Mouse (Mus musculus): ENCODE measurements at regions not wholly inside any gene's neighbourhood (a gene's known extent, or its start where the extent isn't known, plus 50 kb on each side); places are given as distances from the start of the nearest gene placed in this dataset.
"Not testable (repeated sequence)": the region's sequence is repeated elsewhere in the genome, so short reads cannot be mapped to it uniquely, and the experiment has no call there.

- no peak for DNase-seq
These were observed 299.6 kb downstream of the Chl1 start for GRCm38 (mm10) chr6:103809986-103810341.

- DNase-seq = peak in 1 of 2 experiments; percentile 11
These were observed 300.1 kb downstream of the Chl1 start for GRCm38 (mm10) chr6:103810342-103811001.

- not testable (repeated sequence) for DNase-seq
These were observed 306.0 kb downstream of the Chl1 start for GRCm38 (mm10) chr6:103816396-103816795.

GRCm38 (mm10) chr6:103826042-103826441 is 315.7 kb downstream of the Chl1 start:
- no peak for DNase-seq

- no peak for DNase-seq
These were observed 317.2 kb downstream of the Chl1 start for GRCm38 (mm10) chr6:103827623-103828022.

DNA sequence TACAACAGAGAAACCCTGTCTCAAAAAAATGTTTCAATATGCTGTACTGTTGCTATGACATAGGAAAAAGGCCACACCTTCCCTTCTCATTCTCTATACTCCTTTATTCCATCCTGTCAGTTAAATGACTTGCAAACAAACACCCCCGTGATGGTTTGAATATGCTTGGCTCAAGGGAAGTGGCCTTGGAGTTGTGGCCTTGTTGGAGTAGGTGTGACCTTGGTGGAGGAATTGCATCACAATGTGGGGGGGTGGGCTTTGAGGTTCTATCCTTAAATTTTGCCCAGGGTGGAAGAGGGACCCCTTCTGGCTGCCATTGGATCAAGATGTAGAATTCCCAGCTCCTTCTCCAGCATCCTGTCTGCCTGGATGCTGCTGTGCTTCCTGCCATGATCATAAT is 318.5 kb downstream of the Chl1 start:
- DNase-seq = no peak

GRCm38 (mm10) chr6:103832301-103832700 is 321.9 kb downstream of the Chl1 start:
- no peak for DNase-seq

DNA sequence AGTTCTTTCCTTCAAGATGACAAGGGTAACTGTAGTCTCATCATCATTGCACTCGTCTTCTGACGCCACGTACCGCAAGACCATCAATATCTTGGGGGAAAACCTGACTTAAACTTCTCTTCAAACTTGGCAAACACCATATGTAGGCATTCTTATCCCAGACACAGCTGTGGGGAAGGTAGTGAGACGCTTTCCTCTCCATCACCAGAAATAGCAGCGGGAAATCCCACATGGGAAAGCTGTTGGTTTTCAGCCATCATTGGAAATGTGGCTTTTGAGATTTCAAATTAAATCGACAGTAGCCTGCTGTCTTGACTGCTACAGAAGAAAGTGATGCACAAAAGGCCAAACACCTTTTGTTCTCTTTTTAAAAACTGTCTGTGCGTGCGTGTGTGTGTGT is 322.4 kb downstream of the Chl1 start:
- no peak for DNase-seq

DNA sequence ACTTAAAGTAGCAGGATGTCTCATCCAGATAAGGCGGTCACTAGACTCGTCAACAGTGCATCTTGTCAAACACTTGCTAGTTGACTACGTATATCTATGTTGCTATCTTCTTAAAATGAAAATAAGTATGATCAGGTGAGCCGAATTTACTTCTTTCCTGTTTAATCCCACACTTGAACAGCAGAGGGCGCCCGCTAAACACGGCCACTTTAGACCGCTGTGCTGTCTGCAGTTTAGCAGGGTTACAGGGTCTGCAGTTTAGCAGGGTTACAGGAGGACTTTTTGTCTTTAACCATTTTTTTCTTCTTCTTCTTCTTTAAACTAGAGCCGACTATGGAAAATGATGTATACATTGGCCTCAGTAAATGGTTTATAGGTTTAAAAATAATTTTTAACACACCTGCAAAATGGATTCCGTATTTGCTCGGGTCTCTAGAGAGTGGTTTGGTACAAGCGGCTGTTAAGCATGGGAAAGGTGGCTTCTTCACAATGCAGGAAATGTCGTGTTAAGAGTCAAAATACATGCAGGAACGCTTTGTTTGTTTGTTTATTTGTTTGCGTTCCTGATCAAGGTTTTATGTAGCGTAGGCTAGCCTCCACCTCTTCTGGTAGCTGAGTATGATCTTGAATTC is 323.2 kb downstream of the Chl1 start:
- DNase-seq = peak; percentile 53 to 71

DNA sequence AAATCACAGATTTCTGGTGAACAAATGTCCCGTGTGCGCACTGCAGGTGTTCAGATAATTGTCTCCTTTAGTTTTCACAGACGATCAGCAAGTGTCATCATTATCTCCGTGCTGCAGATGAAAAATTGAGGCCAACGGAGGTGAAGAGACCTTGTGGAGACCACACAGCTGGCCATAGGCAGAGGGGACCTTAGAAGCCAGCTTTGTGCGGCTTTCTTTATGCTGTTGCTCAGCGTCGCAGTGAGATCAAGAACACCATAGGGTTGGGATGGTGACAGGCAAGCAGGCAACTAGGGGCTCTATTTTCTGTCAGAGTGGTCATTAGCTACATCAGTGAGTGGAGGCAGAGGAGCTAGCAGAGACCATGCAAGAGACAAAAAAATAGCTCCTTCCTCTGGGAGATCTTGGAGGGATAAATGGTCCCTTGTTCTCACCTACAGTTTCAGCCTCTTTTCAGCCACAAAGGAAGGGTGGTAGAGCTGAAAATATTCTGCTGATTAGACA is 324.4 kb downstream of the Chl1 start:
- DNase-seq = no peak

DNA sequence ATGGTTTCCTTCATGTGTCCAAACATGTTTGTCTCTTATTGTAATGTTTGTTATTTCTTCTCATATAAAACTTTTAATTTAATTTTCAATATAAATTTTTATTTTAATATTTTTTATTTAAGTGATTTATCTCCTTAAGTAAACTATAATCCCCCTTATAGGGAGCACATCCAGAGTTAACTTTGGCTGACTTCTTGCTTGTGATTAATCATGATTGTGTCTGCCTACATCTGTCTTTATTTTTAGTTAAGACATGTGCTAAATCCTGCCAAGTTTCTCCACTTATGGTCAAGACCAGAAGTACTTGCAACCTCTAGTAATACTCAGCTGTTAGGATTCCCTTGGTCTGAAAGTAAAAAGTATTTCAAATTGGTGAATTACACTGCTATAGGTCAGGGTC is 349.4 kb downstream of the Chl1 start:
- no peak for DNase-seq

DNA sequence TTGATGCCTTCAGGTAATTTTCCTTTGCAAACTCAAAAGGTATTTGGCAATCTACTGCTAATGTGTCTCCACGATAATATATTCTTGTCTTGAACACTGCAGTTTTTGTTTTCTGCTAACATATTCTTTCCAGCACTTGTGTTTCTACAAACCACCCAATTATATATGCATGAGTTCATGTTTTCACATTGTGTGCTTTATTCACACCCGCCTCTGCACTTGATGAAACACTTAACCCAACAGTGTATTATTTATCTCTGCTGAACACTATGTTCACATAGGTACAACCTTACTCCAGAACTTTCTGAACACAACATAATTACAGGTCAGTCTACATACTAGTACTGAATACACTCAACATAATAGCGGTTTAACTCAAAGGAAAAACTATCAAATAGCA is 383.1 kb downstream of the Chl1 start:
- no peak for DNase-seq

- DNase-seq = no peak
These were observed 414.1 kb downstream of the Chl1 start for GRCm38 (mm10) chr6:103924504-103924903.

DNA sequence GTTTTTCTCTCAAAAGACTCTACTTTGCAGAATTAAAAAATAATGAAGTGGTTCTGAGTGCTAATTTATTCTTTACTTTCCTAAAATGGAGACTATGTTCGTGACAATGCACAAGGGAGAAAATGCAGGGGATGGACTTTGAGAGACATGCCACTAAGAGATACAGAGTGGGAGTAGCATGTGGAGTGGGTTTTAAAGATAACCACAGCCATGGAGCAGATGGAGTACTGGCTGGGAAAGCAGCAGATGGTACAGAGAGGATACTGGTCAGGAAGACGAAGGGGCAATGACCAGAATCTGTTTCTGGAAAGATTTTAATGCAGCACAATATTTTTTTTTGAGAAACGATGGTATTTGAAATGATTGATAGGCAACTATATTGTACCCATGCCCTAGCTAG is 416.7 kb downstream of the Chl1 start:
- DNase-seq = no peak

- no peak for DNase-seq
These were observed 430.0 kb downstream of the Chl1 start for GRCm38 (mm10) chr6:103940345-103940744.

DNA sequence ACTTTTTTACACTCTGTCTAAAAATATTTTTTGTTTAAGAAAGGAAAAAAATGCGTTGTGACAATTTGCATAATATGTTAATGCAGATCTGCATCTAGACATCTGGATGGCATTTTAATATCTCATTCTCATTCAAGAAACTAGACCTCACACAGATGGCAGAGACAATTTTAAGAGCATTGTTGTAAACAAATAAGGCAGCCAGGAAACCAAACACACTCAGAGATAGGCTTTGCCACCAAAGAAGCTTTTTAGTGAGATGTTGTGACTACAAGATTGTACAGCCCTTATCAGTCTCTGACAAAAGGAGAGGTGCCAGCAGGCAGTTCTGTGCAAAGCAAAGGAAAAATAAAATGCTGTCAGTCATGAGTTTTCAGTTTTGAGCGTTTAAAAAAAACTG is 434.0 kb downstream of the Chl1 start:
- no peak for DNase-seq

- DNase-seq = no peak
These were observed 437.1 kb downstream of the Chl1 start for GRCm38 (mm10) chr6:103947474-103947873.

DNA sequence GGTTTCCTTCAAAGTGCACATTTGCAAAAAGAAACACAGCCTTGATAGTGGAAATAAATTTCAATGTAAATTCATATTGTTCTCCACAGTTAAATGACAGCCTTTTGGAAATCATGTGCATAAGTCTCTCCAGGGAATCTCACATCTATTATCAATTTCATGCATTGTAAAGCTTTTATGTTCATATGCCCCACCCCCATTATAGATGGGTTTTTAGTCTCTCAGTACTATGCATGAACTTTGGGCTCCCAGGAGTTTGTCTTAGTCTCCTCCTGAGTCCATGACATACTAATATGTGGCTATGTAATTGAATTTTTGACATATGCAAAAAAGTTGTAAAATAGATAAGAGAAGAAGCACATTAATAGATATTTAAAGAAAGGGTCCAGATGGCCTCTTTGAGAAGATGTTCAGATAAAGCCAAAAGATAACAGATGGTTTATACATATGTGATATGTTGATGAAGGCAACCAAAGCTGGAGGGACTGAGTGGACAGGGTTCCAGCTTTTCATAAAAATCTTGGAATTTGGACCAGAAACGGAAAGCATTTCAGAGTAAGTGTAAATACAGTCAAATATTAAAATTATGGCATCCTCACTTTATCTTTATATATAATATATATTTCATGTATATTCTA is 442.9 kb downstream of the Chl1 start:
- no peak for DNase-seq

GRCm38 (mm10) chr6:103959002-103959401 is 448.6 kb downstream of the Chl1 start:
- DNase-seq = no peak

- no peak for DNase-seq
These were observed 457.5 kb downstream of the Chl1 start for GRCm38 (mm10) chr6:103967811-103968420.

GRCm38 (mm10) chr6:103999186-103999585 is 488.8 kb downstream of the Chl1 start:
- no peak for DNase-seq

GRCm38 (mm10) chr6:104028439-104029091 is 464.0 kb upstream of the Cntn6 start:
- DNase-seq = peak; percentile 81 to 90

DNA sequence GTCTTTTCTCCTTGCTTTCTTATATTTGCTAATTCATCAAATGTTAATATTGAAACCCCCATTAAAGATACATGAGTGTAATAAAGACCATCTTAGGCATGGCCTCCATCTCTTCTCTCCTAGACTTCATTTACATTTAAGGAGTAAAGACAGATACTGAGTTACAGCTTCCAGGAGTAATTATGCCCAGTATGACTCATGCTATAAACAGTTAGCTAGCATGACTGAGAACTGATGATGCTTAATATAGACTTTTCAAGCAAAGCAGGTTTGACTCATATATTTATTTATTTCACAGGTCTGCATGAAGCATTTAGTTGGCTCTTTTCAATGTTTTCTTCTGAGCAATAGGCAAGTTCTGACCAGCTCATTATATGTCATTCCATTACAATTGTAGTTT is 453.7 kb upstream of the Cntn6 start:
- no peak for DNase-seq
